Mouse (Mus musculus): ENCODE results near the gene Med10.

DNA sequence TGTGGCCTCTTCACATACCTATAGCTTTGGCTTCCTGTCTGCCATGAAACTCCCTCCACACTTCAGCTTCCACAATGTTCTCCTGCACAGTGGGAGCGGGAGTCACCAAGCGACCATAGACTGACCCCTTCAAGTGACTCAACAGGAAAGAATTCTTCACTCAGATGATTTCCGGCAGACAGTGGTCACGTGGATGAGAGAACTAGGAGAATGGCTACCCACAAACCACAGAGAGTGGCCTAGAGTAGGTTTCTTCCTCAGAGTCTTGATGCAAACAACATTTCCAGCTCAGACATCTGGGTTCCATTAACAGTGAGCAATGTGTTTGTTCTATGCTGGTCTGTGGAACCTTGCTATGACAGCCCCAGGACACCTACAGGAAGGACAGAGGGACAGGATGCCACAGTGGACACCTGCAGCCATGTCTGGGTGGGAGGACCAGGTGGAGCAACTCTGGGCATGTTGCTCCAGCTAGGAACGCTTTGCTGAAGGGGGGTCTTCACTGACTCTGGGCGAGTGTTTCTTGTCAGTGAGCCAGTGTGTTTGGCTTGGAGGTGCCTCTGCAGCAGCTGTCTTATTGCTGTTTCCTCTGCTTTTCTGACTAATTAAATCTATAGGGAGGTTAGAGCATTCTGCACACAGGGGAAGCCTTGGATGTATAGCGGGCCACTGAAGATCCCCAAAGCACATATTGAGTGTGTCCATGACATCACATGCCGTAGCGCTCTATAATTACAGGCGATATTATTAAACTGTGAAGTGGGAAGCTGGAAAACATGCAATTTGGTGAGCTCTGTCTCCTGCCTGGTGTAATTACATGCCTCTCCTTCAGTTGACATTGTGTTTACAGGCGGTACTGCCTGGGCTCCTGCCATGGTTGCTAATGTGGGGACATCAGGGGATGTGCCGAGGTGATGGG lies 31.4 kb upstream of the Med10 start:
- TF ChIP-seq CTCF (IDR thresholded peaks at IDR 0.05; ENCODE audit: borderline replicate concordance, insufficient read depth, low read length) (no peak), POLR2A (IDR thresholded peaks at IDR 0.05; ENCODE audit: low read depth, low read length) (no peak)
